Mouse (Mus musculus) G1E-ER4 (cell line): ENCODE results near the gene Bcat2. TPM values are rescaled to one million over a fixed set of nuclear protein-coding genes. Genes with fewer than 3 reads are reported as not detected.

Source experiments
- GATA1 ChIP-seq: IDR thresholded peaks from one replicate; pipeline ENCODE4 v1.8.0; 2012; ENCODE audit warnings: low read length, inconsistent platforms
- polyA plus RNA-seq: library from polyadenylated mRNA; stranded (reverse); fragments of >175 nt; gene quantifications from 2 replicates; pipeline ENCODE4 v1.2.3, GENCODE M21; 2012

The Bcat2 gene
- polyA plus RNA-seq, 1 experiment = 83.5 TPM

GRCm38 (mm10) chr7:45626571-45627076 lies 56.7 kb downstream of the Bcat2 start:
- TF ChIP-seq GATA1 = no peak

GRCm38 (mm10) chr7:45627261-45627660 lies 57.3 kb downstream of the Bcat2 start, which contains the start of gene Rasip1:
Rasip1 (plus strand) TSS chr7:45627488.
- TF ChIP-seq GATA1 = no peak

GRCm38 (mm10) chr7:45628364-45629294 lies 58.7 kb downstream of the Bcat2 start:
- no peak for TF ChIP-seq GATA1

GRCm38 (mm10) chr7:45630064-45630907 lies 60.3 kb downstream of the Bcat2 start:
- no peak for TF ChIP-seq GATA1

- no peak for TF ChIP-seq GATA1
Observed at GRCm38 (mm10) chr7:45632499-45632898, 62.5 kb downstream of the Bcat2 start.

- no peak for TF ChIP-seq GATA1
Observed at GRCm38 (mm10) chr7:45634946-45635681, 65.2 kb downstream of the Bcat2 start.

GRCm38 (mm10) chr7:45635711-45636688 lies 66.0 kb downstream of the Bcat2 start:
- no peak for TF ChIP-seq GATA1

GRCm38 (mm10) chr7:45637710-45638109 lies 67.8 kb downstream of the Bcat2 start:
- TF ChIP-seq GATA1 = no peak

- TF ChIP-seq GATA1 = no peak
Observed at GRCm38 (mm10) chr7:45638623-45639401, 68.9 kb downstream of the Bcat2 start.

Other genes with a start within 250 kb of the Bcat2 start
- 0.13 and 0.19 TPM in 2 replicates for gene Trpm4, start 236.4 kb upstream of the Bcat2 start, polyA plus RNA-seq
- gene Hrc, start 234.9 kb upstream of the Bcat2 start, polyA plus RNA-seq = not detected in 2 replicates
- 5.9 and 6.4 TPM in 2 replicates for gene Ppfia3, start 203.1 kb upstream of the Bcat2 start, polyA plus RNA-seq
- 3.0 and 3.6 TPM in 2 replicates for gene Lin7b, start 199.6 kb upstream of the Bcat2 start, polyA plus RNA-seq
- gene Snrnp70, start 174.4 kb upstream of the Bcat2 start, polyA plus RNA-seq = 1,207 and 1,386 TPM in 2 replicates
- gene Kcna7, start 164.5 kb upstream of the Bcat2 start, polyA plus RNA-seq = not detected in 2 replicates
- 0.03 and 0.04 TPM in 2 replicates for gene Ntf5, start 156.5 kb upstream of the Bcat2 start, polyA plus RNA-seq
- not detected in 2 replicates for gene Lhb, start 149.3 kb upstream of the Bcat2 start, polyA plus RNA-seq
- 28.8 TPM in 2 replicates for gene Gys1, start 135.3 kb upstream of the Bcat2 start, polyA plus RNA-seq
- 887 and 1,231 TPM in 2 replicates for gene Ruvbl2, start 132.1 kb upstream of the Bcat2 start, polyA plus RNA-seq
- 11,844 and 12,759 TPM in 2 replicates for gene Ftl1, start 110.3 kb upstream of the Bcat2 start, polyA plus RNA-seq
- gene Bax, start 103.3 kb upstream of the Bcat2 start, polyA plus RNA-seq = 407 and 498 TPM in 2 replicates
- 1.7 and 2.0 TPM in 2 replicates for gene Tulp2, start 88.3 kb upstream of the Bcat2 start, polyA plus RNA-seq
- gene Gm45808, start 83.3 kb upstream of the Bcat2 start, polyA plus RNA-seq = not detected in 2 replicates
- 0.29 and 0.49 TPM in 2 replicates for gene Dhdh, start 81.3 kb upstream of the Bcat2 start, polyA plus RNA-seq
- gene Nucb1, start 59.7 kb upstream of the Bcat2 start, polyA plus RNA-seq = 1,038 and 1,233 TPM in 2 replicates
- 87.1 and 135 TPM in 2 replicates for gene Ppp1r15a, start 43.9 kb upstream of the Bcat2 start, polyA plus RNA-seq
- gene Plekha4, start 43.8 kb upstream of the Bcat2 start, polyA plus RNA-seq = 1.2 and 1.8 TPM in 2 replicates
- gene Hsd17b14, start 15.3 kb upstream of the Bcat2 start, polyA plus RNA-seq = 10.6 and 11.5 TPM in 2 replicates
- gene Fgf21, start 45.3 kb downstream of the Bcat2 start, polyA plus RNA-seq = not detected in 2 replicates
- gene Fut1, start 47.1 kb downstream of the Bcat2 start, polyA plus RNA-seq = not detected in 2 replicates
- 0.11 and 0.14 TPM in 2 replicates for gene Izumo1, start 51.7 kb downstream of the Bcat2 start, polyA plus RNA-seq
- 1.2 and 1.6 TPM in 2 replicates for gene Rasip1, start 57.3 kb downstream of the Bcat2 start, polyA plus RNA-seq
- gene Mamstr, start 69.8 kb downstream of the Bcat2 start, polyA plus RNA-seq = not detected in 2 replicates
- gene Fut2, start 96.2 kb downstream of the Bcat2 start, polyA plus RNA-seq = not detected in 2 replicates
- gene Ntn5, start 113.9 kb downstream of the Bcat2 start, polyA plus RNA-seq = 0.11 TPM in 1 of 2 replicates, not detected in the other
- gene Sec1, start 124.2 kb downstream of the Bcat2 start, polyA plus RNA-seq = not detected in 2 replicates
- 0.37 and 0.79 TPM in 2 replicates for gene Car11, start 129.7 kb downstream of the Bcat2 start, polyA plus RNA-seq
- gene Dbp, start 134.9 kb downstream of the Bcat2 start, polyA plus RNA-seq = 22.4 and 28.4 TPM in 2 replicates
- gene Rpl18, start 145.3 kb downstream of the Bcat2 start, polyA plus RNA-seq = 18,264 and 20,873 TPM in 2 replicates
- gene Sphk2, start 147.8 kb downstream of the Bcat2 start, polyA plus RNA-seq = 172 and 187 TPM in 2 replicates
- gene Fam83e, start 151.1 kb downstream of the Bcat2 start, polyA plus RNA-seq = 1.2 TPM in 2 replicates
- not detected in 2 replicates for gene Spaca4, start 155.7 kb downstream of the Bcat2 start, polyA plus RNA-seq
- gene Lmtk3, start 213.6 kb downstream of the Bcat2 start, polyA plus RNA-seq = 0.03 and 0.04 TPM in 2 replicates
- not detected in 2 replicates for gene Sult2b1, start 214.5 kb downstream of the Bcat2 start, polyA plus RNA-seq
- 117 and 133 TPM in 2 replicates for gene Cyth2, start 244.4 kb downstream of the Bcat2 start, polyA plus RNA-seq